Mouse (Mus musculus): ENCODE measurements at regions not wholly inside any gene's neighbourhood (a gene's known extent, or its start where the extent isn't known, plus 50 kb on each side); places are given as distances from the start of the nearest gene placed in this dataset.

DNA sequence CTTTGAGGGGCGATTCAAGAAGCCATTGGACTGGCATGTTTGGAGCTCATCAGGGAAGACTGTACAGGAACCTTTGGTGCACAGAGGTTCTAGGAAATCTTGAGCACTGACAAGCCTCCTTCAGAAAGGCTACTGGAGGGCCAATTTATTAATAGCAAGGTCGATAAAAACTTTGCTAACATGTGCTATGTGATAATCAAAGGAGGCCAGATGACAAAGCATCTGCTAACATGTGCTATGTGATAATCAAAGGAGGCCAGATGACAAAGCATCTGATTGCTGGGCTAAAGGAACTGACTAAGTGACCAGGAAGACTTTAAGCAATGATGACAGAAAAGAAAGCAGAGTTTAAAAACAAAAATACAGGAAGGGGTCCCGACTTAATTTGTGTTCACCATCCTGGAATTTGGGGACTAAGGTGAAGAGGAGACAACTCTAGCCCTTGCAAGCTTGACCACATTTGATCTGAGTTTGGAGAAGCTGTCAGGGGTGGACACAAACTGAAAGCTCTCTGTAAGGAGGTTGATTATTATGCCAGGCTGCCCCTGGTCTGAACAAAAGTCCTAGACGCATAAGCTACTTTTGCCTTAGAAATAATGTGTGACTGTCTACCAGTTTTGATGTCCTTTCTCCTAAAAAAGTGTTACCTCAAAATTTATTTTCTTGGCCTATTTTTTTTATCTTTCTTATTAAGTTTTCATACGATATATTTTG lies 455.5 kb upstream of the Fam92a start:
- Histone ChIP-seq H3K27ac (ENCODE audit: low read length) (no peak overlapping the region), H3K9ac (replicated peaks; ENCODE audit: low read depth, low read length) (no peak overlapping the region), H3K4me3 (ENCODE audit: low read depth, low read length) (no peak overlapping the region), H3K4me1 (ENCODE audit: control insufficient read depth, insufficient read depth, low read length) (no peaks in the 10 kb centered on the region), H3K9me3 (ENCODE audit: control insufficient read depth, low read depth, low read length) (no peaks in the 10 kb centered on the region), H3K4me2 (replicated peaks; ENCODE audit: low read depth, low read length) (no peak overlapping the region), H3K36me3 (ENCODE audit: control insufficient read depth, insufficient read depth, low read length) (no peaks in the 10 kb centered on the region), H3K27me3 (ENCODE audit: control insufficient read depth, insufficient read depth, low read length) (no peaks in the 10 kb centered on the region)
- WGBS: 81% methylated on average over 5 of the region's 5 CpGs
- ATAC-seq (ENCODE audit: insufficient number of reproducible peaks, insufficient read depth, low FRiP score, low read depth): no peak

DNA sequence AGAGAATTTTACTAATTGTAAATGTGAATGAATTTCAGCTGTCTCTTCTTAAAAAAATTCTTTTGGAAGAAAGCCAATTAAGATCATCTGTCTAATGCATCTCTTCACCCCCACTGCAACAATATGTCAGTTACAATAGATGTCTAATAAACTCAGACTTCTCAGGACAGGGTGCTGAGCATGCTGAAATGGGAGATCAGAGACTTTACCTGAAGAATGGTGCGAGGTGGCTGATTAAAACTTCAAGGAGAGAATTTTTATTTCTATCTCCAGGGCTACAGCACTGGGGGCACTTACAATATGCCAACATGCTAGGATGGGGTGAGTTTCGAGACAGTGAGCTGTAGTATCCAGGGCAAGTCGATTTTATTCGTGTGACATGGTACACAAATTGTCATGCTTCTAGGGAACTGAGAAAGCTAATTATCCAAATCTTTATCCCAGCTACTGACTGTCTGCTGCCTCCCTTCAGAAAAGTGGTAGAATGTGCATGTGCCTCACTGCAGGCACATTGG lies 449.0 kb upstream of the Fam92a start:
- WGBS: 78% methylated on average over 4 of the region's 4 CpGs
- Histone ChIP-seq H3K27me3 (ENCODE audit: control insufficient read depth, insufficient read depth, low read length) (no peaks in the 10 kb centered on the region), H3K36me3 (ENCODE audit: control insufficient read depth, insufficient read depth, low read length) (no peaks in the 10 kb centered on the region), H3K4me1 (ENCODE audit: control insufficient read depth, insufficient read depth, low read length) (no peaks in the 10 kb centered on the region), H3K4me3 (ENCODE audit: low read depth, low read length) (no peak overlapping the region), H3K4me2 (replicated peaks; ENCODE audit: low read depth, low read length) (no peak overlapping the region), H3K9ac (replicated peaks; ENCODE audit: low read depth, low read length) (no peak overlapping the region), H3K9me3 (ENCODE audit: control insufficient read depth, low read depth, low read length) (no peaks in the 10 kb centered on the region), H3K27ac (ENCODE audit: low read length) (no peak overlapping the region)
- no peak for ATAC-seq (ENCODE audit: insufficient number of reproducible peaks, insufficient read depth, low FRiP score, low read depth)

- 48% methylated on average over 4 of the region's 4 CpGs for WGBS
- no peak overlapping the region for H3K27ac ChIP-seq (ENCODE audit: low read length)
Measured at GRCm38 (mm10) chr4:12620059-12620755, 448.4 kb upstream of the Fam92a start.

GRCm38 (mm10) chr4:12616665-12617064 lies 444.9 kb upstream of the Fam92a start:
- Histone ChIP-seq H3K4me1 (ENCODE audit: control insufficient read depth, insufficient read depth, low read length) (no peaks in the 10 kb centered on the region), H3K4me2 (replicated peaks; ENCODE audit: low read depth, low read length) (no peak overlapping the region), H3K36me3 (ENCODE audit: control insufficient read depth, insufficient read depth, low read length) (no peaks in the 10 kb centered on the region), H3K27ac (ENCODE audit: low read length) (no peak overlapping the region), H3K27me3 (ENCODE audit: control insufficient read depth, insufficient read depth, low read length) (no peaks in the 10 kb centered on the region), H3K4me3 (ENCODE audit: low read depth, low read length) (no peak overlapping the region), H3K9me3 (ENCODE audit: control insufficient read depth, low read depth, low read length) (no peaks in the 10 kb centered on the region), H3K9ac (replicated peaks; ENCODE audit: low read depth, low read length) (no peak overlapping the region)
- 63% methylated on average over 5 of the region's 5 CpGs for WGBS
- no peak for ATAC-seq (ENCODE audit: insufficient number of reproducible peaks, insufficient read depth, low FRiP score, low read depth)

More at GRCm38 (mm10) chr4:12620059-12620755, 448.4 kb upstream of the Fam92a start:
- H3K4me2 ChIP-seq (replicated peaks; ENCODE audit: low read depth, low read length): no peak overlapping the region
- no peaks in the 10 kb centered on the region for H3K36me3 ChIP-seq (ENCODE audit: control insufficient read depth, insufficient read depth, low read length)
- no peaks in the 10 kb centered on the region for H3K9me3 ChIP-seq (ENCODE audit: control insufficient read depth, low read depth, low read length)
- no peak overlapping the region for H3K4me3 ChIP-seq (ENCODE audit: low read depth, low read length)
- no peaks in the 10 kb centered on the region for H3K27me3 ChIP-seq (ENCODE audit: control insufficient read depth, insufficient read depth, low read length)
- no peaks in the 10 kb centered on the region for H3K4me1 ChIP-seq (ENCODE audit: control insufficient read depth, insufficient read depth, low read length)
- no peak overlapping the region for H3K9ac ChIP-seq (replicated peaks; ENCODE audit: low read depth, low read length)
- no peak for ATAC-seq (ENCODE audit: insufficient number of reproducible peaks, insufficient read depth, low FRiP score, low read depth)

DNA sequence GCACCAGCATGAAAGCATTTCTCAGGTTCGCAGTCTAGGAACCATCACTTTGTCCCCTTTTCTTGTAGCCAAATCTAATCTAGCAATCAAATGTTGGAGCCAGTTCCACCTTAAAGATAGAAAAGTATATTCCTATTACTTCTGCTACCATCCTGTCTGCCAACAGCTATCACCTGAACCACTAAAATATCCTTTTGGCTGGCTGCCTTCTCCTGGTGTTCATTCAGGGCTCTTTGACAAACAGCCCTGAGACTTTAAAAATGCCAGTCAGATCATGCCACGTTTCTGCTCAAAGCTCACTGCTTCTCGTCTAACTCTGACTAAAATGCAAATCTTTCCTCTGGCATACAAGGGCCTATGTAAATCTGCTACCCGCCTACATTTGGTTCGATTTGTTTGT lies 439.7 kb upstream of the Fam92a start:
- H3K9me3 ChIP-seq (ENCODE audit: control insufficient read depth, low read depth, low read length): no peaks in the 10 kb centered on the region
- WGBS: 72% methylated on average over 5 of the region's 5 CpGs

DNA sequence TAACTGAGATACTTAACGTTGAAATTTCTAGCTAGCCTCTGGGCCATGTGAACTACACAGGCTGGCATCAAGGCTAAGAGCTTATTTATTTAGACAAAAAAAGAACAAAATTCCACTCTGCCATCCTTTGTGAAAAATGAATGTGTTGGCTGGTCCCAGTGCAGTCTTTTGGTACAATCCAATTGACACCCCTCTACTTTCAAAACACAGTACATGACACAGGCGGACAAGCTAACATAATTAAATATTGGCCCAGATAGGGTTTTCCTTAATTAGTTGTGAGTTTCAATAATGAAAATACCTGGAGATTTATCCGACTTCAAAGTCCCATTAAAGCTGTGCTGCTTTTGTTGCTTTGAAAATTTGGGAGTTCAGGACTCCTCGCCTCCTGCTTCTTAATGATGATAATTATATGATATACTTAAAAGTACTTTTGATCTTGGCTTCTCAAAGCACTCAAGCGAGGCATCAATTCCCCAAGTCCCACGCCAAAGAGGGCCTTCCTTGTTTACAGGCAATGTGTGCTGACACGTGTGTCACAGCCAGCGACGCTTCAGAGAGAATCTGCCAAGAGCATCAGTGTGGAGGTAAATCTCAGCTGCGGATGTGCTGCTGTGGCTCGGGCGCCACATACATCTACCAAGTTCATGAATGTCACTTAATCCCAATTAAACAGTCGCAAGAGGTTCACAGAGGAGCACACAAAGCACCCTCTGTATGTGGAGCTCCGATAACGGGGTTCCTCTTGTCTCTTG lies 429.5 kb upstream of the Fam92a start:
- Histone ChIP-seq H3K27ac (ENCODE audit: low read length) (no peak overlapping the region), H3K4me3 (ENCODE audit: low read depth, low read length) (no peak overlapping the region), H3K9me3 (ENCODE audit: control insufficient read depth, low read depth, low read length) (no peaks in the 10 kb centered on the region), H3K4me2 (replicated peaks; ENCODE audit: low read depth, low read length) (no peak overlapping the region), H3K4me1 (ENCODE audit: control insufficient read depth, insufficient read depth, low read length) (no peaks in the 10 kb centered on the region), H3K27me3 (ENCODE audit: control insufficient read depth, insufficient read depth, low read length) (no peaks in the 10 kb centered on the region), H3K9ac (replicated peaks; ENCODE audit: low read depth, low read length) (no peak overlapping the region), H3K36me3 (ENCODE audit: control insufficient read depth, insufficient read depth, low read length) (no peaks in the 10 kb centered on the region)
- ATAC-seq (ENCODE audit: insufficient number of reproducible peaks, insufficient read depth, low FRiP score, low read depth): no peak
- WGBS: 87% methylated on average over 15 of the region's 15 CpGs

More for the DNA sequence above, 439.7 kb upstream of the Fam92a start:
- Histone ChIP-seq H3K27ac (ENCODE audit: low read length) (no peak overlapping the region), H3K4me3 (ENCODE audit: low read depth, low read length) (no peak overlapping the region), H3K4me2 (replicated peaks; ENCODE audit: low read depth, low read length) (no peak overlapping the region), H3K27me3 (ENCODE audit: control insufficient read depth, insufficient read depth, low read length) (no peaks in the 10 kb centered on the region), H3K36me3 (ENCODE audit: control insufficient read depth, insufficient read depth, low read length) (no peaks in the 10 kb centered on the region), H3K4me1 (ENCODE audit: control insufficient read depth, insufficient read depth, low read length) (no peaks in the 10 kb centered on the region), H3K9ac (replicated peaks; ENCODE audit: low read depth, low read length) (no peak overlapping the region)
- ATAC-seq (ENCODE audit: insufficient number of reproducible peaks, insufficient read depth, low FRiP score, low read depth): no peak

GRCm38 (mm10) chr4:12595801-12596515 lies 424.1 kb upstream of the Fam92a start:
- H3K9ac ChIP-seq (replicated peaks; ENCODE audit: low read depth, low read length): no peak overlapping the region

DNA sequence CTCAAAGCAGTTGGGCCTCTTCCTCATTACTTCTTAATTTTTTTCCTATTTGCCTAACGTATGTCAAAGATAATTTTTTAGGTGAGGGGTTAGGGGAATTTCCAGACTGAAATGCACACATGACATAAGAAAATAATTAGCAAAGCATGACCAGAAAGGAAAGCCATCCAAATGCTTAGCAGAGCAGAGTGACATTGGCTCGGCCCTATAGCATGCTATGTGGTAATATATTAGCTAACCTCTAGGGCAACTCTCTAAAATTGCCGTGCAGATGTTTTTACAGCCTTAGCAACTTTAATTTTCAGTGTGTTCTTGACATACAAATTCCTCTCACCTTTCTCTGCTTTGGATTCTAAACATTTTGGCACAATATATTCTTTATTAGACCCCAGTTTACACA lies 421.2 kb upstream of the Fam92a start:
- Histone ChIP-seq H3K4me2 (replicated peaks; ENCODE audit: low read depth, low read length) (no peak overlapping the region), H3K9me3 (ENCODE audit: control insufficient read depth, low read depth, low read length) (no peaks in the 10 kb centered on the region), H3K27me3 (ENCODE audit: control insufficient read depth, insufficient read depth, low read length) (no peaks in the 10 kb centered on the region), H3K36me3 (ENCODE audit: control insufficient read depth, insufficient read depth, low read length) (no peaks in the 10 kb centered on the region), H3K9ac (replicated peaks; ENCODE audit: low read depth, low read length) (no peak overlapping the region), H3K4me1 (ENCODE audit: control insufficient read depth, insufficient read depth, low read length) (no peaks in the 10 kb centered on the region), H3K4me3 (ENCODE audit: low read depth, low read length) (no peak overlapping the region), H3K27ac (ENCODE audit: low read length) (no peak overlapping the region)
- ATAC-seq (ENCODE audit: insufficient number of reproducible peaks, insufficient read depth, low FRiP score, low read depth): no peak
- 57% methylated on average over 3 of the region's 3 CpGs for WGBS

More at GRCm38 (mm10) chr4:12595801-12596515, 424.1 kb upstream of the Fam92a start:
- H3K4me3 ChIP-seq (ENCODE audit: low read depth, low read length): no peak overlapping the region
- WGBS: 59% methylated on average over 10 of the region's 10 CpGs
- no peaks in the 10 kb centered on the region for H3K27me3 ChIP-seq (ENCODE audit: control insufficient read depth, insufficient read depth, low read length)
- no peak overlapping the region for H3K27ac ChIP-seq (ENCODE audit: low read length)
- H3K4me1 ChIP-seq (ENCODE audit: control insufficient read depth, insufficient read depth, low read length): no peaks in the 10 kb centered on the region
- no peaks in the 10 kb centered on the region for H3K9me3 ChIP-seq (ENCODE audit: control insufficient read depth, low read depth, low read length)
- H3K4me2 ChIP-seq (replicated peaks; ENCODE audit: low read depth, low read length): no peak overlapping the region
- no peak for ATAC-seq (ENCODE audit: insufficient number of reproducible peaks, insufficient read depth, low FRiP score, low read depth)
- H3K36me3 ChIP-seq (ENCODE audit: control insufficient read depth, insufficient read depth, low read length): no peaks in the 10 kb centered on the region
